Mouse (Mus musculus): ENCODE measurements around the gene Olfr1124. TPM values are rescaled to one million over a fixed set of nuclear protein-coding genes. Genes with fewer than 3 reads are reported as not detected.

Olfr1124 gene
- 0.05 TPM in 1 of 2 replicates, not detected in the other for polyA plus RNA-seq (2015; fragmentation: Nextera tagmentation; extraction: Ambion mirVana)

GRCm38 (mm10) chr2:87429975-87430374, at the start of gene Olfr1124:
Gene Olfr1124 (plus strand): TSS chr2:87430275.

GRCm38 (mm10) chr2:87385549-87385948, 44.5 kb upstream of the Olfr1124 start, which contains the start of gene Olfr1122:
Gene Olfr1122 (plus strand): TSS chr2:87385849.

GRCm38 (mm10) chr2:87416335-87416734, 13.7 kb upstream of the Olfr1124 start, which contains the start of gene Olfr1123:
Gene Olfr1123 (plus strand): TSS chr2:87416635.

GRCm38 (mm10) chr2:87453662-87454061, 23.6 kb downstream of the Olfr1124 start, which contains the start of gene Olfr1126:
Gene Olfr1126 (plus strand): TSS chr2:87453962.

Other genes with a start within 250 kb of the Olfr1124 start
- gene Olfr1112, start 242.5 kb upstream of the Olfr1124 start, polyA plus RNA-seq (2015; fragmentation: Nextera tagmentation; extraction: Ambion mirVana): not detected in 2 replicates
- not detected in 2 replicates for gene Olfr1113, start 221.3 kb upstream of the Olfr1124 start, polyA plus RNA-seq (2015; fragmentation: Nextera tagmentation; extraction: Ambion mirVana)
- gene Olfr1115, start 182.3 kb upstream of the Olfr1124 start, polyA plus RNA-seq (2015; fragmentation: Nextera tagmentation; extraction: Ambion mirVana): not detected in 2 replicates
- not detected in 2 replicates for gene Olfr1116, start 162.7 kb upstream of the Olfr1124 start, polyA plus RNA-seq (2015; fragmentation: Nextera tagmentation; extraction: Ambion mirVana)
- gene Olfr1118, start 122.7 kb upstream of the Olfr1124 start, polyA plus RNA-seq (2015; fragmentation: Nextera tagmentation; extraction: Ambion mirVana): not detected in 2 replicates
- gene Olfr1120, start 75.5 kb upstream of the Olfr1124 start, polyA plus RNA-seq (2015; fragmentation: Nextera tagmentation; extraction: Ambion mirVana): not detected in 2 replicates
- gene Olfr1121, start 60.4 kb upstream of the Olfr1124 start, polyA plus RNA-seq (2015; fragmentation: Nextera tagmentation; extraction: Ambion mirVana): not detected in 2 replicates
- not detected in 2 replicates for gene Olfr1122, start 44.4 kb upstream of the Olfr1124 start, polyA plus RNA-seq (2015; fragmentation: Nextera tagmentation; extraction: Ambion mirVana)
- not detected in 2 replicates for gene Olfr1123, start 13.6 kb upstream of the Olfr1124 start, polyA plus RNA-seq (2015; fragmentation: Nextera tagmentation; extraction: Ambion mirVana)
- not detected in 2 replicates for gene Olfr1126, start 23.7 kb downstream of the Olfr1124 start, polyA plus RNA-seq (2015; fragmentation: Nextera tagmentation; extraction: Ambion mirVana)
- not detected in 2 replicates for gene Pramel7, start 66.8 kb downstream of the Olfr1124 start, polyA plus RNA-seq (2015; fragmentation: Nextera tagmentation; extraction: Ambion mirVana)
- not detected in 2 replicates for gene Pramel6, start 76.3 kb downstream of the Olfr1124 start, polyA plus RNA-seq (2015; fragmentation: Nextera tagmentation; extraction: Ambion mirVana)
- gene Olfr153, start 101.5 kb downstream of the Olfr1124 start, polyA plus RNA-seq (2015; fragmentation: Nextera tagmentation; extraction: Ambion mirVana): not detected in 2 replicates
- gene Olfr1128, start 115.3 kb downstream of the Olfr1124 start, polyA plus RNA-seq (2015; fragmentation: Nextera tagmentation; extraction: Ambion mirVana): not detected in 2 replicates
- gene Olfr1129, start 143.6 kb downstream of the Olfr1124 start, polyA plus RNA-seq (2015; fragmentation: Nextera tagmentation; extraction: Ambion mirVana): not detected in 2 replicates
- gene Olfr1130, start 175.9 kb downstream of the Olfr1124 start, polyA plus RNA-seq (2015; fragmentation: Nextera tagmentation; extraction: Ambion mirVana): not detected in 2 replicates
- not detected in 2 replicates for gene Olfr1131, start 196.8 kb downstream of the Olfr1124 start, polyA plus RNA-seq (2015; fragmentation: Nextera tagmentation; extraction: Ambion mirVana)
- not detected in 2 replicates for gene Olfr1132, start 207.3 kb downstream of the Olfr1124 start, polyA plus RNA-seq (2015; fragmentation: Nextera tagmentation; extraction: Ambion mirVana)
- gene Olfr1133, start 217.1 kb downstream of the Olfr1124 start, polyA plus RNA-seq (2015; fragmentation: Nextera tagmentation; extraction: Ambion mirVana): not detected in 2 replicates
- not detected in 2 replicates for gene Olfr1134, start 228.2 kb downstream of the Olfr1124 start, polyA plus RNA-seq (2015; fragmentation: Nextera tagmentation; extraction: Ambion mirVana)
- not detected in 2 replicates for gene Olfr1135, start 243.4 kb downstream of the Olfr1124 start, polyA plus RNA-seq (2015; fragmentation: Nextera tagmentation; extraction: Ambion mirVana)